Mouse (Mus musculus) large intestine, adult 2 months (tissue): Measurements from ENCODE around the gene Dnaaf1. TPM values are rescaled to one million over a fixed set of nuclear protein-coding genes. Genes with fewer than 3 reads are reported as not detected.

Experiments used
- DNase-seq: peaks from one replicate; pipeline ENCODE4 v3.0.0-alpha.2; 2012; ENCODE audit warnings: low read depth, low spot score
- WGBS: fragments of 180-500 bp; shearing (Covaris S2); methylation state at CpG from one replicate; pipeline ENCODE4 v1.1.7; 2018; 5-methylcytosine and 5-hydroxymethylcytosine counted together
- polyA plus RNA-seq: library from polyadenylated mRNA; depleted of rRNA; stranded (reverse); fragments of >200 nt; gene quantifications from 2 replicates; pipeline ENCODE4 v1.2.3, GENCODE M21; 2012; rRNA removed

Gene Dnaaf1
- polyA plus RNA-seq, 1 experiment: 3.5 TPM

DNA sequence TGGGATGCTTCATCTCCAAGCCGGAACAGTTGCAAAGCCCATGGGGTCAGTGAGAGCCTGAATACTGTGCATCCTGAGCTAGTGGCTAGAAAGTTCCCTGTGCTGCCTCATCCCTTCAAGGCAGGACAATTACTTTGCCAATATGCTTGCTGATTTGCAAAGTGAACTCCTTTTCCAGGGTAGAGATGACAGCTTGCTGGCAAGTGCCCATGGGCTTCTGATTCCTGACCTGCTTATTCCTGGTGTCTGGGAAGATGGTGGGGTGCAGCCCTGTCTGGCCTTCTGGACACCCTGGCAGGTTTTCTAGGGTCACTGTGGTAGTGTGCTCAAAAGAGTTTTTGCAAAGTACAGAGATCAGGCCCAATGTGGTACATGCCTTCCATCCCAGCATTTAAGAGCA is 67.9 kb downstream of the Dnaaf1 start:
- 95% methylated on average over 1 of the region's 1 CpGs for WGBS
- DNase-seq: no peak

DNA sequence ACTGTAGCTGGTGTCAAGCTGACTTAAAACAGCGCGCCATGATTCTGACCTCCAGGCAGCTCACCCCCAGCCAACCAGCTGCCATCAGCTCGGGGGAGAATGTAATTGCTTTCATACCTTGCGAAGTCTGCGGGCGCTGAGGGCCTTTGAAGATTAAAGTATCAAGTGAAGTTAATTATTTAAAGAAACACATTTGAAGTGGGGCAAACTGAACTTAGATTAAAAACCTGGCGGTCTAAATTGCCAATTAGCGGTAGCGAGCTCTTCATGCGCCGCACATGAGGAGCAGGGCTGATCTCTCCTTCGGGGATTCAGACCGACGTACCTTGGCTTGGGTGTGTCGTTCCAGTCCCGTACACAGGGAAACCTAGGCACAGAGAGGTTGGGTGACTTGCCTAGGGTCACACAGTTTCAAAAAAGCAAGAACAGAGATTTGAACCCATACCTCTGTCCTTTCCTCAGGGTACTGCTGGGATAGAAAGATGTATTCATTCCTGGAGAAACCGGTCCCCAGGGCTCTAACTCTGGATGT is 69.5 kb downstream of the Dnaaf1 start:
- DNase-seq: no peak
- WGBS: 68% methylated on average over 17 of the region's 17 CpGs

- DNase-seq: no peak
- 77% methylated on average over 18 of the region's 18 CpGs for WGBS
Observed at GRCm38 (mm10) chr8:119644981-119645597, 70.1 kb downstream of the Dnaaf1 start.

DNA sequence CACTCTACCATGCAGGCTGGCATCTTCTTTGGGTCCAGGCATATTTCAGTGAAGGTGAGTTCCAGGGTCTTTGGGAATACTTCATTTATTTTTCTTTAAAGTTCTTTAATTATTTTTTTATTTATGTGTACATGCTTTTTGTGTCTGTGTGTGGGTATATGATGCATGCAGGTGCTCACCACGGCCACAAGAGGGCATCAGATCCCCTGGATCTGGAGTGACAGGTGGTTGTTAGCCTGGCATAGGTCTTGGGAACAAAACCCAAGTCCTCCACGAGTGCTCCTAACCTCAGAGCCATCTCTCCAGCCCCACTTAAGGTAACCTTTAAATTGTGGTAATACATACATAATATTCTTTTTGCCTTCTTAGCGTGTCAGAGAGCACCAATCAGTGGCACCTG is 71.2 kb downstream of the Dnaaf1 start:
- WGBS: 61% methylated on average over 3 of the region's 3 CpGs
- no peak for DNase-seq

DNA sequence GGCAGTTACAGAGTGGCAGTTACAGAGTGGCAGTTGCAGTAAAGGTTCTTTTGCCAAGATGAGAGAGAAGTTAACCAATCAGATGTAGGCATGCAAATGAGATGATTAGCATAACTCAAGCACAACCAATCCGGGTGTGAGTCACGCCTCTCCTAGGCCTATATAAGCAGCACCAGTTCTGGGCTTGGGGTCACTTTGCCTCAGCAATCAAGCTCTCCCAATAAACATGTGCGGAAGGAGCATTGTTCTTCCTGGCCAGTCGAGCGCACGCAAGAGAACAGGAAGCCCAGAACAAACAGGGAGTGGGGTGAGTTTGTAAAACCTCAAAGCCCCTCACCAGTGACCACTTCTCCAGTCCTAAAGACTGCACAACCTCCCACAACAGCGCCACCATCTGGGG is 71.8 kb downstream of the Dnaaf1 start:
- no peak for DNase-seq
- WGBS: 84% methylated on average over 7 of the region's 7 CpGs

Other genes with a start within 250 kb of the Dnaaf1 start
- 92.3 and 106 TPM in 2 replicates for gene Hsbp1, start 230.7 kb upstream of the Dnaaf1 start, polyA plus RNA-seq
- 23.2 and 30.1 TPM in 2 replicates for gene Mlycd, start 180.4 kb upstream of the Dnaaf1 start, polyA plus RNA-seq
- 55.2 and 117 TPM in 2 replicates for gene Osgin1, start 141.1 kb upstream of the Dnaaf1 start, polyA plus RNA-seq
- gene Necab2, start 128.5 kb upstream of the Dnaaf1 start, polyA plus RNA-seq: 0.63 and 0.90 TPM in 2 replicates
- 0.62 and 2.0 TPM in 2 replicates for gene Slc38a8, start 73.5 kb upstream of the Dnaaf1 start, polyA plus RNA-seq
- gene Mbtps1, start 16.5 kb upstream of the Dnaaf1 start, polyA plus RNA-seq: 54.3 and 69.2 TPM in 2 replicates
- 19.1 and 23.9 TPM in 2 replicates for gene Hsdl1, start 52 bp upstream of the Dnaaf1 start, polyA plus RNA-seq
- gene Taf1c, start 30.0 kb downstream of the Dnaaf1 start, polyA plus RNA-seq: 19.2 and 21.5 TPM in 2 replicates
- gene Adad2, start 37.5 kb downstream of the Dnaaf1 start, polyA plus RNA-seq: 0.12 and 0.62 TPM in 2 replicates
- 0.86 and 0.89 TPM in 2 replicates for gene Kcng4, start 60.4 kb downstream of the Dnaaf1 start, polyA plus RNA-seq
- 26.6 and 26.8 TPM in 2 replicates for gene Wfdc1, start 91.1 kb downstream of the Dnaaf1 start, polyA plus RNA-seq
- 7.9 and 9.5 TPM in 2 replicates for gene Atp2c2, start 124.8 kb downstream of the Dnaaf1 start, polyA plus RNA-seq
- gene Tldc1, start 203.2 kb downstream of the Dnaaf1 start, polyA plus RNA-seq: 7.3 and 9.0 TPM in 2 replicates